Mouse (Mus musculus): ENCODE measurements around the gene Sms.

- TF ChIP-seq POLR2A (IDR thresholded peaks at IDR 0.05; ENCODE audit: borderline replicate concordance, insufficient read depth, low read length) (no peak), CTCF (IDR thresholded peaks at IDR 0.05; ENCODE audit: borderline replicate concordance, insufficient read depth, low read depth, low read length) (no peak)
Observed at GRCm38 (mm10) chrX:157477328-157477727, 14.8 kb downstream of the Sms start.
